Mouse (Mus musculus) bone marrow, adult 2 months (tissue): Measurements from ENCODE around the gene Sec14l4.

ENCODE experiments used
- CTCF ChIP-seq: fragments of 200-500 bp; IDR thresholded peaks from 2 replicates; pipeline ENCODE4 v1.5.1; 2011; ENCODE audit warnings: low read length, control low read depth; ENCODE audit not compliant: control insufficient read depth, insufficient read depth
- POLR2A ChIP-seq: fragments of 200-500 bp; IDR thresholded peaks from 2 replicates; pipeline ENCODE4 v1.6.1; 2011; ENCODE audit warnings: low read depth, mild to moderate bottlenecking, control low read depth, low read length, borderline replicate concordance; ENCODE audit not compliant: control insufficient read depth

DNA sequence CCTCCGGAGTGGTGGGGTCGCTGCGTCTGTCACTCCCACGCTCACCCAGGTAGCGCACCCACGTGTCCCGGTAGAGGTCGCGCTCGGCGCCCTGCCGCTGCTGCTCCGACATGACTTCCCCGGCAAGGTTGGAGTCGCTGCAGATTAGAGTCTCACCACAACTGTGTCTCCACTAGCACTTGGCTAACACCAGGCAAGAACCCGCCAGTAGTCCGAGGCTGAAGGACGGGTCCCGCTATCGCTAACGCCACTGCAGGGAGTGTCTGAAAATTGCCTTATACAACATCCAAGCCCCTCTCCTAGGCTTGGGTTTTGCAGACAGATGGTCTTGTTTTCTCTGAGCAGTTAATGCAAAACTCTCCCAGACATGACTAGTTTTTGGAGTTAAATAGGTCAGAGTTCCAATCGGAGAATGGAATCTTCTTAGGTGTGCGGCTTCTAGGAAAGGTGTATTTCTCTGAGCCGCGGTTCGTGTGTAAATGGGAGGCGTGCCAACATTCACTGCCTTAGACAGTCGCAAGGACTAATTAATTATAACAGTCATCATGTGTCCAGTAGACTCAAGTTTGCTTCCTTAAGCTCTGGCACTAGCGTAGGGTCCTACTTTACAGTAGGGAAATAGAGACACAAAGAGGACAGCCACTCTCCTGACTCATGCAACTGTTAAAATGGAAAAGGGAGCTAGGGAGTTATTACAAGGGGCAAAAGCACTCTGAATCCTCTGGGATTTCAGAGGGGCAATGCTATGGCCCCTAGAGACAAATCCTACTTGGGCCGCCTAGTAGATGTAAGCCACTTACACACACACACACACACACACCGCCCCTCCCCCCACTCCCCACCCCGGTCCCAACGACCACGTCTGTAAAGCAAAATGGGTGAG, 64.2 kb downstream of the Sec14l4 start, which contains the start of gene Mtfp1:
- TF ChIP-seq CTCF (no peak; the same call in 1 of the 2 replicates), POLR2A (peak; percentile 54; the same call in 1 of the 2 replicates)
